Mouse (Mus musculus) hindbrain, embryonic 12.5 days (tissue): Measurements from ENCODE around the gene Aaas. TPM values are rescaled to one million over a fixed set of nuclear protein-coding genes. Genes with fewer than 3 reads are reported as not detected.
A peak's percentile ranks its signal among the peaks of the same experiment; 100 is the strongest.

Source experiments
- ATAC-seq: fragments of 200-750 bp; cut with Nextera tagmentation; 2 replicates; pipeline ENCODE4 v1.8.0; 2017; ENCODE audit warnings: moderate TSS enrichment; ENCODE audit not compliant: low FRiP score
- H3K27ac ChIP-seq: fragments of 300-500 bp; sonication (generic); 2 replicates; pipeline ENCODE4 v1.5.1; 2016; ENCODE audit warnings: mild to moderate bottlenecking
- H3K27me3 ChIP-seq: fragments of 300-500 bp; sonication (generic); 2 replicates; pipeline ENCODE4 v1.6.1; 2016; ENCODE audit warnings: mild to moderate bottlenecking
- H3K36me3 ChIP-seq: fragments of 300-500 bp; sonication (generic); 2 replicates; pipeline ENCODE4 v1.6.1; 2016; ENCODE audit warnings: mild to moderate bottlenecking
- H3K4me1 ChIP-seq: fragments of 300-500 bp; sonication (generic); 2 replicates; pipeline ENCODE4 v1.6.1; 2016
- H3K4me2 ChIP-seq: fragments of 300-500 bp; sonication (generic); replicated peaks from 2 replicates; pipeline ENCODE4 v1.6.1; 2016; ENCODE audit warnings: mild to moderate bottlenecking
- H3K4me3 ChIP-seq: fragments of 300-500 bp; sonication (generic); 2 replicates; pipeline ENCODE4 v1.5.1; 2016; ENCODE audit warnings: mild to moderate bottlenecking
- H3K9ac ChIP-seq: fragments of 300-500 bp; sonication (generic); 2 replicates; pipeline ENCODE4 v1.6.1; 2016; ENCODE audit warnings: mild to moderate bottlenecking, moderate library complexity
- H3K9me3 ChIP-seq: fragments of 300-500 bp; sonication (generic); replicated peaks from 2 replicates; pipeline ENCODE4 v1.6.1; 2016; ENCODE audit warnings: mild to moderate bottlenecking
- WGBS: fragments of 180-500 bp; shearing (Covaris S2); methylation state at CpG from one replicate; pipeline ENCODE4 v1.1.7; 2016; 5-methylcytosine and 5-hydroxymethylcytosine counted together
- polyA plus RNA-seq: library from polyadenylated mRNA; unstranded; fragments of >200 nt; fragmentation: Nextera tagmentation; extraction: Ambion mirVana; gene quantifications from 2 replicates; pipeline ENCODE4 v1.2.1, GENCODE M21; 2016

The Aaas gene
- polyA plus RNA-seq, 1 experiment from 2014 or later = 60.9 TPM

GRCm38 (mm10) chr15:102326022-102326576 lies 24.5 kb downstream of the Aaas start, which contains the start of gene Pfdn5:
Gene Pfdn5 (plus strand): TSS chr15:102326116.
- peak; percentile 92 for ATAC-seq
- peak within 1 kb of the TSS; percentile 73 for H3K27ac ChIP-seq
- 1% methylated on average over 40 of the region's 40 CpGs for WGBS

GRCm38 (mm10) chr15:102324654-102325473 lies 25.7 kb downstream of the Aaas start:
- ATAC-seq = no peak
- peaks cover 48% of the 10 kb centered on the region for H3K36me3 ChIP-seq
- no peak overlapping the region for H3K4me3 ChIP-seq
- no peaks in the 10 kb centered on the region for H3K27me3 ChIP-seq
- H3K9ac ChIP-seq = no peak overlapping the region
- H3K4me2 ChIP-seq = peak overlapping the region; percentile 74
- no peaks in the 10 kb centered on the region for H3K9me3 ChIP-seq
- H3K4me1 ChIP-seq = peaks cover 12% of the 10 kb centered on the region
- WGBS = 79% methylated on average over 12 of the region's 12 CpGs
- H3K27ac ChIP-seq = no peak overlapping the region

More at GRCm38 (mm10) chr15:102326022-102326576, 24.5 kb downstream of the Aaas start, which contains the start of gene Pfdn5:
- peaks cover 13% of the 10 kb centered on the region for H3K4me1 ChIP-seq
- peaks cover 44% of the 10 kb centered on the region for H3K36me3 ChIP-seq
- no peaks in the 10 kb centered on the region for H3K9me3 ChIP-seq
- no peaks in the 10 kb centered on the region for H3K27me3 ChIP-seq
- peak within 1 kb of the TSS; percentile 82 for H3K4me3 ChIP-seq
- H3K9ac ChIP-seq = peak within 1 kb of the TSS; percentile 95
- H3K4me2 ChIP-seq = peak within 1 kb of the TSS; percentile 74

- H3K27ac ChIP-seq = no peak overlapping the region
- no peaks in the 10 kb centered on the region for H3K4me1 ChIP-seq
- no peak for ATAC-seq
- 87% methylated on average over 6 of the region's 6 CpGs for WGBS
- no peak overlapping the region for H3K4me2 ChIP-seq
- no peaks in the 10 kb centered on the region for H3K27me3 ChIP-seq
- no peaks in the 10 kb centered on the region for H3K9me3 ChIP-seq
- no peak overlapping the region for H3K9ac ChIP-seq
- peaks cover 68% of the 10 kb centered on the region for H3K36me3 ChIP-seq
- no peak overlapping the region for H3K4me3 ChIP-seq
Observed at GRCm38 (mm10) chr15:102316263-102316662, 34.3 kb downstream of the Aaas start.

- WGBS = 91% methylated on average over 8 of the region's 8 CpGs
- Histone ChIP-seq H3K9me3 (no peaks in the 10 kb centered on the region), H3K36me3 (peaks cover 62% of the 10 kb centered on the region), H3K4me2 (no peak overlapping the region), H3K4me1 (no peaks in the 10 kb centered on the region), H3K4me3 (no peak overlapping the region), H3K27ac (no peak overlapping the region), H3K27me3 (no peaks in the 10 kb centered on the region), H3K9ac (no peak overlapping the region)
- ATAC-seq = no peak
Observed at GRCm38 (mm10) chr15:102315292-102315691, 35.3 kb downstream of the Aaas start.

- H3K4me3 ChIP-seq = no peak overlapping the region
- no peaks in the 10 kb centered on the region for H3K4me1 ChIP-seq
- no peaks in the 10 kb centered on the region for H3K27me3 ChIP-seq
- H3K27ac ChIP-seq = no peak overlapping the region
- no peak overlapping the region for H3K9ac ChIP-seq
- no peak overlapping the region for H3K4me2 ChIP-seq
- H3K36me3 ChIP-seq = peaks cover 56% of the 10 kb centered on the region
- ATAC-seq = no peak
- no peaks in the 10 kb centered on the region for H3K9me3 ChIP-seq
Observed at GRCm38 (mm10) chr15:102311489-102311888, 39.1 kb downstream of the Aaas start.

- no peak overlapping the region for H3K27ac ChIP-seq
- ATAC-seq = no peak
- H3K4me3 ChIP-seq = no peak overlapping the region
- 83% methylated on average over 10 of the region's 10 CpGs for WGBS
- H3K9me3 ChIP-seq = no peaks in the 10 kb centered on the region
- no peaks in the 10 kb centered on the region for H3K4me1 ChIP-seq
- H3K36me3 ChIP-seq = peaks cover 54% of the 10 kb centered on the region
- no peak overlapping the region for H3K9ac ChIP-seq
- H3K4me2 ChIP-seq = no peak overlapping the region
- no peaks in the 10 kb centered on the region for H3K27me3 ChIP-seq
Observed at GRCm38 (mm10) chr15:102310074-102310845, 40.3 kb downstream of the Aaas start.

- 90% methylated on average over 9 of the region's 9 CpGs for WGBS
- H3K36me3 ChIP-seq = peaks cover 55% of the 10 kb centered on the region
Observed at GRCm38 (mm10) chr15:102308717-102309116, 41.9 kb downstream of the Aaas start.

GRCm38 (mm10) chr15:102302542-102302941 lies 48.0 kb downstream of the Aaas start:
- 91% methylated on average over 6 of the region's 6 CpGs for WGBS
- no peak overlapping the region for H3K4me2 ChIP-seq

More at GRCm38 (mm10) chr15:102308717-102309116, 41.9 kb downstream of the Aaas start:
- ATAC-seq = no peak
- no peaks in the 10 kb centered on the region for H3K27me3 ChIP-seq
- H3K4me3 ChIP-seq = no peak overlapping the region
- no peaks in the 10 kb centered on the region for H3K9me3 ChIP-seq
- H3K4me2 ChIP-seq = no peak overlapping the region
- no peaks in the 10 kb centered on the region for H3K4me1 ChIP-seq
- H3K27ac ChIP-seq = no peak overlapping the region
- no peak overlapping the region for H3K9ac ChIP-seq

GRCm38 (mm10) chr15:102296368-102297006 lies 54.1 kb downstream of the Aaas start:
- ATAC-seq = peak; percentile 76
- no peak overlapping the region for H3K27ac ChIP-seq
- H3K27me3 ChIP-seq = no peaks in the 10 kb centered on the region
- peaks cover 24% of the 10 kb centered on the region for H3K36me3 ChIP-seq
- H3K4me3 ChIP-seq = peak overlapping the region; percentile 66
- H3K4me2 ChIP-seq = peak overlapping the region; percentile 93
- no peaks in the 10 kb centered on the region for H3K9me3 ChIP-seq
- WGBS = 5% methylated on average over 24 of the region's 24 CpGs
- peak overlapping the region; percentile 69 for H3K9ac ChIP-seq
- peaks cover 10% of the 10 kb centered on the region for H3K4me1 ChIP-seq

More at GRCm38 (mm10) chr15:102302542-102302941, 48.0 kb downstream of the Aaas start:
- ATAC-seq = no peak
- Histone ChIP-seq H3K36me3 (peaks cover 54% of the 10 kb centered on the region), H3K9me3 (no peaks in the 10 kb centered on the region), H3K9ac (no peak overlapping the region), H3K4me1 (no peaks in the 10 kb centered on the region), H3K27ac (no peak overlapping the region), H3K27me3 (no peaks in the 10 kb centered on the region), H3K4me3 (no peak overlapping the region)

- Histone ChIP-seq H3K4me2 (peak within 1 kb of the TSS; percentile 93), H3K4me1 (peaks cover 10% of the 10 kb centered on the region), H3K9ac (peak within 1 kb of the TSS; percentile 69), H3K36me3 (peaks cover 21% of the 10 kb centered on the region), H3K27me3 (no peaks in the 10 kb centered on the region), H3K4me3 (peak within 1 kb of the TSS; percentile 66), H3K27ac (0 out of 2 replicates have a peak within 1 kb of the TSS, but pooled peaks have one; percentile 13), H3K9me3 (no peaks in the 10 kb centered on the region)
- peak; percentile 98 for ATAC-seq
- WGBS = 8% methylated on average over 25 of the region's 25 CpGs
Observed at GRCm38 (mm10) chr15:102295633-102296367, 54.8 kb downstream of the Aaas start, which contains the start of gene Espl1. Gene Espl1 (plus strand): TSS chr15:102296266.
